Mouse (Mus musculus) brain, embryonic 14.5 days (tissue): ENCODE results near the gene Fastkd3.

Experiments
- CTCF ChIP-seq: fragments of 200-500 bp; IDR thresholded peaks from 2 replicates; pipeline ENCODE4 v1.5.1; 2012; ENCODE audit warnings: inconsistent platforms, mild to moderate bottlenecking, moderate library complexity, borderline replicate concordance; ENCODE audit not compliant: insufficient read depth, insufficient read length; ENCODE audit errors: extremely low read depth
- POLR2A ChIP-seq: fragments of 200-500 bp; IDR thresholded peaks from 2 replicates; pipeline ENCODE4 v1.6.1; 2012; ENCODE audit warnings: mild to moderate bottlenecking, inconsistent platforms, borderline replicate concordance; ENCODE audit not compliant: poor library complexity, insufficient read depth, insufficient read length, severe bottlenecking; ENCODE audit errors: extremely low read depth

DNA sequence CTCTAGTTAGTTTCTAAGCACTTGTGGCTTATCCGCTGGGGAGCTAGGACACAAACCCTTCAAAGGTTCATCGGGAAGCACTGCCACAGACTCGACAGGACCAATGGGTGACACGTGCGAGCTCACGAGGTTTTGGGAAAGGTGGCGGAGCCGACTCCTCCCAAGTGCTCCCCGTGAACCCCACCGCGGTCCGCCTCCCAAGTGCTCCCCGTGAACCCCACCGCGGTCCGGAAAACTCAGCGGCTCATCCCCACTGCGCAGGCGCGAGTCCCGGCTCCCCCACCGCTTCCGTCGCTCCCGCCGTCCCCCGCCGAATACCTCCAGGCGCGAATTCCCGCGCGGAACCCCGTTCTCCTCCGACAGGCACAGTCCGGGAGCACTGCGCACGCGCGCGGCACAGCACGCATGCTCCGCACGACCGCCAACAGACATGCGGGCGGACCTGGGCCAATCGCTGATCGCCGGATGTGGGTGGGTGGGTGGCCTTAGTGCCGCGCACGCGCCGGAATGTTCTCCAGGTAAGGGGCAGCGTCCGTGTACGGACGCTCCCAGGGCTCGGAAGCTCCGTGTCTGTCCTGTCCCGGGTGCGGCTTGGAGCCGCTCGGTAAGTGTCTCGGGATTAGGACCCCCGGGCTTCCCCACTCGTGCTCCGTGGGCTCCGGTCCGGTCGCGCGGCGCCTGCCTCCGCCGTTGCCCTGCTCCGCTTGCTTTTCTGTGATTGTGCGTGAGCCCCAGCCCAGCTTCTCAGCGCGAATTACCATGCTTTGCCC lies at the start of gene Fastkd3, which contains the start of gene Mtrr:
- peak; percentile 73; the same call in 1 of the 2 replicates for TF ChIP-seq POLR2A
- no peak for TF ChIP-seq CTCF
